Mouse (Mus musculus) spleen, adult 2 months (tissue): ENCODE results near the gene Hsph1.

ENCODE experiments used
- CTCF ChIP-seq: fragments of 200-500 bp; IDR thresholded peaks from 2 replicates; pipeline ENCODE4 v1.5.1; 2011; ENCODE audit warnings: mild to moderate bottlenecking, inconsistent platforms; ENCODE audit not compliant: insufficient read depth, insufficient read length, insufficient replicate concordance; ENCODE audit errors: extremely low read depth
- POLR2A ChIP-seq: fragments of 200-500 bp; IDR thresholded peaks from 2 replicates; pipeline ENCODE4 v1.6.1; 2011; ENCODE audit warnings: low read depth, low read length, inconsistent platforms

DNA sequence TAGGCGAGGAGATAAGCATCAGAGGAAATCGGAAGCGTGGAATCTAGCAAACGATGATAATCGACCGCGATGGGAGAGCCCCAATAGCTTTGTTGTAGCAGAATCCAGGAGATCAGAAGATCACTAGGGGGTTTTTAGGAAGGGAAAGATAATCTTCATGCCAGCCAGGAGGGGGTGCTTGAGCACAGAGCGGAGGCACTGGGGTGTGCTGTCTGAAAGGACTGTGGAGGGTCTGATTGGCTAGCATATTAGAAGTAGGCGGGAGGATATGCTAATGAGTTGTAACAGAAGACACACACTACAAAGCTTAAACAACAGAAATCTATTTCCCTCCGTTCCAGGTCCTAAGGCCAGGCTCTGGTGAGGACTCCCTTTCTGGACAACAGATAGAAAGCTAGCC lies 50.3 kb downstream of the Hsph1 start:
- TF ChIP-seq CTCF (no peak), POLR2A (no peak)
